Mouse (Mus musculus): ENCODE results near the gene Tgfb3. TPM values are rescaled to one million over a fixed set of nuclear protein-coding genes. Genes with fewer than 3 reads are reported as not detected.

The Tgfb3 gene
- total and polyA plus RNA-seq, 3 experiments, result 0.34 TPM; not detected in 2

DNA sequence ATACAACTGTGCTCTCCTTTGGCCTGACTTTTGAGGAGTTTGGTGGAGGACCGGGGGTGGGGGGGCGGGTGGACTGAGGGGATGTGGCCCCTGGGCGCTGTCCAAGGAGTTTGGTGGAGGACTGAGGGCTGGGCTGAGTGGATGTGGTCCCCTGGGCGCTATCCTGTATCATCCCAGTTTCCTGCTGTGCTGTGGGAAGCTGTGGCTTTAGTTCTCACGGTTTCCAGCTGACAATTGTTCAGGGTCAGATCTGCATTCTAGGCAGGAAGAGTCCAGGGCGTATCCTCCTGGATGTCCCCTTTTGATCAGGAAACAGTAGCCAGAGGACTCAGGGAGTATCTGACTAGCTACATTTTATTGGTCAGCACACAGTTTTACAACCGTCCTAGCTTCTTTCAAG, 9.2 kb upstream of the Tgfb3 start:
- Histone ChIP-seq H3K4me1 (ENCODE audit: control insufficient read depth in 1 of 2, insufficient read depth in 2 of 2) (peaks cover 0 to 3% of the 10 kb centered on the region in 2 experiments; a peak in 3 of 4 replicates), H3K79me2 (replicated peaks; ENCODE audit: control insufficient read depth, extremely low read depth, insufficient read depth, poor library complexity, severe bottlenecking) (no peaks in the 10 kb centered on the region), H3K36me3 (replicated peaks in 1 of 2; ENCODE audit: control insufficient read depth in 1 of 2, insufficient read depth in 1 of 2, low read length in 1 of 2) (no peaks in the 10 kb centered on the region), H3K9me3 (replicated peaks; ENCODE audit: low read length) (no peaks in the 10 kb centered on the region), H3K4me3 (replicated peaks in 1 of 3; ENCODE audit: low read depth in 2 of 3, low read length in 2 of 3, poor library complexity in 1 of 3) (no peak overlapping the region), H3K27ac (ENCODE audit: insufficient read depth, low read depth) (no peak overlapping the region), H3K9ac (ENCODE audit: insufficient read depth, low read depth) (no peak overlapping the region), H3K4me2 (ENCODE audit: insufficient read depth, low read depth, poor library complexity, severe bottlenecking) (no peak overlapping the region), H3K27me3 (replicated peaks) (peaks cover 3% of the 10 kb centered on the region)
- TF ChIP-seq ZNF384 (IDR thresholded peaks at IDR 0.05; ENCODE audit: low read depth, low read length) (no peak), MAZ (IDR thresholded peaks at IDR 0.05; ENCODE audit: low read depth, low read length) (no peak), MXI1 (IDR thresholded peaks at IDR 0.05; ENCODE audit: low read depth, low read length) (no peak), RCOR1 (conservative IDR thresholded peaks at IDR 0.05; ENCODE audit: low read depth, low read length) (no peak), POLR2AphosphoS2 (IDR thresholded peaks at IDR 0.05; ENCODE audit: low read depth, low read length) (no peak), RAD21 (IDR thresholded peaks at IDR 0.05; ENCODE audit: low read depth, low read length) (no peak), HCFC1 (IDR thresholded peaks at IDR 0.05; ENCODE audit: low read depth, low read length) (no peak), UBTF (IDR thresholded peaks at IDR 0.05; ENCODE audit: low read depth, low read length) (no peak), USF1 (IDR thresholded peaks at IDR 0.05; ENCODE audit: low read depth, low read length) (no peak)
- dilution Hi-C loops (cut with MboI; ENCODE audit: extremely low pct_ligation_motif_present, extremely low pct_unique_long_range_greater_than_20kb, low sequenced_read_pairs), result no loop called here
- DNase-seq (ENCODE audit: extremely low read depth), result no peak
- in situ Hi-C loops (cut with MboI; ENCODE audit: low pct_ligation_motif_present, low pct_unique_long_range_greater_than_20kb, low sequenced_read_pairs), result no loop called here

DNA sequence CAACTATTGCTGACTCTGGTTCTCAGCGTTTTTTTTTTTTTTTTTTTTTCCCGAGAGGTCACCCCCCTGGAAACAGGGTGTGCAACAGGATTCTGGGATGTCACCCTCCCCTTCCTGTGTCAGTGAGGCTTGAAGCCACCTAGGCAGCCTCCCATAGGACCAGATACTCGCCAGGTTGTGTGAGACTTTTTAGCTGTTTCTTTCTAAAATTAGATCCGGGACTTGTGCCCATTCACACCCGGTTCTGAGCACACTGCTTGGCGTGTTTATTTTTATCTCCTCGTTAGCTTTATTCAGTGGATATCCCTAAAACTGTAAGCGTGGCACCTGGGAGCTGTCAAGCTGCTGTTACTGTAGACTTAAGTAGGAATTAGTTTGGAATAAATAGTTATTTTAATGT, 7.7 kb upstream of the Tgfb3 start:
- no peak overlapping the region for H3K27ac ChIP-seq (ENCODE audit: insufficient read depth, low read depth)
- dilution Hi-C loops (cut with MboI; ENCODE audit: extremely low pct_ligation_motif_present, extremely low pct_unique_long_range_greater_than_20kb, low sequenced_read_pairs), result no loop called here
- TF ChIP-seq JUND (conservative IDR thresholded peaks at IDR 0.05; ENCODE audit: low read depth, low read length) (no peak), USF1 (IDR thresholded peaks at IDR 0.05; ENCODE audit: low read depth, low read length) (no peak), SMC3 (IDR thresholded peaks at IDR 0.05; ENCODE audit: low read depth, low read length) (no peak), ETS1 (conservative IDR thresholded peaks at IDR 0.05; ENCODE audit: low read depth, low read length) (no peak), RCOR1 (conservative IDR thresholded peaks at IDR 0.05; ENCODE audit: low read depth, low read length) (no peak), POLR2A (IDR thresholded peaks at IDR 0.05; ENCODE audit: low read depth, low read length) (no peak), NELFE (IDR thresholded peaks at IDR 0.05; ENCODE audit: low read depth, low read length) (no peak), MAX (IDR thresholded peaks at IDR 0.05; ENCODE audit: low read length) (no peak), RAD21 (IDR thresholded peaks at IDR 0.05; ENCODE audit: low read depth, low read length) (no peak), GABPA (IDR thresholded peaks at IDR 0.05; ENCODE audit: insufficient replicate concordance, low read depth, low read length) (no peak), IRF4 (IDR thresholded peaks at IDR 0.05; ENCODE audit: low read depth, low read length) (no peak), SIN3A (IDR thresholded peaks at IDR 0.05; ENCODE audit: low read length) (no peak), ZC3H11A (IDR thresholded peaks at IDR 0.05; ENCODE audit: low read depth, low read length) (no peak)
- in situ Hi-C loops (cut with MboI; ENCODE audit: low pct_ligation_motif_present, low pct_unique_long_range_greater_than_20kb, low sequenced_read_pairs), result no loop called here
- peaks cover 15% of the 10 kb centered on the region for H3K27me3 ChIP-seq (replicated peaks)
- no peak for DNase-seq (ENCODE audit: extremely low read depth)
- H3K36me3 ChIP-seq (replicated peaks in 1 of 2; ENCODE audit: control insufficient read depth in 1 of 2, insufficient read depth in 1 of 2, low read length in 1 of 2), result no peaks in the 10 kb centered on the region
- H3K4me1 ChIP-seq (ENCODE audit: control insufficient read depth in 1 of 2, insufficient read depth in 2 of 2), result peaks cover 0 to 3% of the 10 kb centered on the region in 2 experiments; a peak in 1 of 4 replicates
- no peaks in the 10 kb centered on the region for H3K79me2 ChIP-seq (replicated peaks; ENCODE audit: control insufficient read depth, extremely low read depth, insufficient read depth, poor library complexity, severe bottlenecking)
- no peaks in the 10 kb centered on the region for H3K9me3 ChIP-seq (replicated peaks; ENCODE audit: low read length)
- no peak overlapping the region for H3K4me3 ChIP-seq (replicated peaks in 1 of 3; ENCODE audit: low read depth in 2 of 3, low read length in 2 of 3, poor library complexity in 1 of 3)
- H3K4me2 ChIP-seq (ENCODE audit: insufficient read depth, low read depth, poor library complexity, severe bottlenecking), result no peak overlapping the region
- H3K9ac ChIP-seq (ENCODE audit: insufficient read depth, low read depth), result no peak overlapping the region

Measured in CH12.LX (cell line).